Comparison of ENCODE assay signal across 10 mouse cellular contexts in the genomic region with DNA sequence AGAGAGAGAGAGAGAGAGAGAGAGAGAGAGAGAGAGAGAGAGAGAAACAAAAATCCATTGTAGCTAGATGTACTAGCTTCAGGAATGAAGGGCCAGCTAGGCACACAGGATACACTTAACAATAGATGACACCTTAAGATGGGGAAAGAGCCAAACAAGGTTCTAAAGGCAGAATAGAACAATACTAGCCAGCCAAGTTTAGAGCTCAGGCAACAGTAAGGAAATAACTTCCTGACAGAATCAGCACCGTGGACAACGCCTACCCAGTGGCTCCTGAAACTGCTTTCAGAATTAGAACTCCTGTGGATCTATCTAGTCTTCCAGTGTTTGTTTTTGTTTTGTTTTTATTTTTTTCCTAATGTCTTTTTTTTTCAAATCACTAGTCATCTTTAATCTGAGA. TPM values are rescaled to one million over a fixed set of nuclear protein-coding genes. Genes with fewer than 3 reads are reported as not detected.
DNase-seq lines count a peak whose midpoint lies in the region; ATAC-seq and TF ChIP-seq lines count a peak whose summit lies in the region.
"Had no signal": no experiment of that assay in that cellular context is flagged by ENCODE, and none has a peak within 500 bp of the region (broad histone marks: within the 10 kb centered on the region; RNA-seq: fewer than 3 reads in every experiment).

No protein-coding gene starts in this region.

- no peaks in the 10 kb centered on the region for H3K79me2 ChIP-seq in myocyte (ENCODE audit: control insufficient read depth, insufficient read depth)

- no peak overlapping the region for H3K4me3 ChIP-seq in embryonic facial prominence, embryonic 11.5 days (ENCODE audit: low read depth, low read length)
- H3K4me3 ChIP-seq in myocyte = no peak overlapping the region
- H3K4me3 ChIP-seq: embryonic facial prominence, embryonic 15.5 days had no signal

- WGBS in embryonic facial prominence, embryonic 11.5 days = 2% methylated on average over 2 of the region's 2 CpGs

- peak; percentile 5 to 63 for DNase-seq in kidney, postnatal 36 days
- DNase-seq in kidney, adult 11 months = no peak
- peak; percentile 45 for DNase-seq in adipocyte (ENCODE audit: low spot score)
- peak; percentile 77 for DNase-seq in embryonic facial prominence, embryonic 11.5 days (ENCODE audit: low spot score)
- DNase-seq in left cerebral cortex, adult 8-10 months (ENCODE audit: low spot score in 2 of 2) = no peak
- no peak for DNase-seq in urinary bladder, adult 2 months (ENCODE audit: low spot score)
- DNase-seq: lung, adult 2 months; thymus, adult 2 months had no signal

- H3K36me3 ChIP-seq in embryonic facial prominence, embryonic 11.5 days (replicated peaks; ENCODE audit: control insufficient read depth, insufficient read depth, low read depth, low read length) = no peaks in the 10 kb centered on the region
- H3K36me3 ChIP-seq in myocyte (ENCODE audit: control insufficient read depth, insufficient read depth) = no peaks in the 10 kb centered on the region
- H3K36me3 ChIP-seq: embryonic facial prominence, embryonic 15.5 days had no signal

- no peak overlapping the region for H3K4me2 ChIP-seq in embryonic facial prominence, embryonic 11.5 days (ENCODE audit: low read depth, low read length)
- no peak overlapping the region for H3K4me2 ChIP-seq in myocyte (ENCODE audit: low read depth)
- H3K4me2 ChIP-seq: embryonic facial prominence, embryonic 15.5 days had no signal

- peaks cover 2% of the 10 kb centered on the region; the same call in 1 of the 2 replicates for H3K4me1 ChIP-seq in embryonic facial prominence, embryonic 11.5 days (ENCODE audit: control insufficient read depth, insufficient read depth, low read length)

- no peaks in the 10 kb centered on the region for H3K9me3 ChIP-seq in embryonic facial prominence, embryonic 11.5 days (replicated peaks; ENCODE audit: control insufficient read depth, low read length)
- H3K9me3 ChIP-seq: embryonic facial prominence, embryonic 15.5 days had no signal

- TF ChIP-seq POLR2A in myocyte (IDR thresholded peaks at IDR 0.05; ENCODE audit: insufficient read length, low read depth) = no peak

- H3K27ac ChIP-seq in embryonic facial prominence, embryonic 11.5 days (replicated peaks; ENCODE audit: low read depth, low read length) = no peak overlapping the region
- H3K27ac ChIP-seq: embryonic facial prominence, embryonic 15.5 days had no signal

- no peak overlapping the region for H3ac ChIP-seq in myocyte (ENCODE audit: control insufficient read depth, insufficient read length)

- ATAC-seq in embryonic facial prominence, embryonic 11.5 days (replicated peaks; ENCODE audit: insufficient number of reproducible peaks, low FRiP score, low TSS enrichment, low read depth) = no peak

- no peak overlapping the region for H3K9ac ChIP-seq in embryonic facial prominence, embryonic 11.5 days (replicated peaks; ENCODE audit: low read length)
- H3K9ac ChIP-seq: embryonic facial prominence, embryonic 15.5 days had no signal

- peaks cover 51% of the 10 kb centered on the region for H3K27me3 ChIP-seq in embryonic facial prominence, embryonic 11.5 days (ENCODE audit: control insufficient read depth, insufficient read depth, low read length)
- H3K27me3 ChIP-seq in myocyte (ENCODE audit: control insufficient read depth, insufficient read depth, insufficient read length) = peaks cover 36% of the 10 kb centered on the region

TF ChIP-seq in myocyte, 11 proteins besides CTCF, POLR2A, EP300 and RAD21:
- TF ChIP-seq REST (IDR thresholded peaks at IDR 0.05; ENCODE audit: insufficient read depth, insufficient read length) = peak; percentile 78
- no peak for TF ChIP-seq MYOD1 (IDR thresholded peaks at IDR 0.05; ENCODE audit: control insufficient read depth in 1 of 3, insufficient read length in 2 of 3, low read depth in 2 of 3)
TF ChIP-seq in myocyte: peak in this region for 1.

RNA-seq across cellular contexts. Expression of a gene that starts 4.0 kb away (rescaled TPM):
- 2.5 and 2.8 TPM in 2 replicates for polyA plus RNA-seq in embryonic facial prominence, embryonic 11.5 days (2014; fragmentation: Nextera tagmentation; extraction: Ambion mirVana)
- not detected for polyA plus RNA-seq in myocyte (2012; fragmentation: generic; extraction: Trizol)
- 1 to 10 TPM; 2.5 to 7.1 (median 4.8) TPM for total RNA-seq in left cerebral cortex, adult 8-10 months (2022)
- 0.40 and 0.91 TPM in 2 replicates for polyA plus RNA-seq in urinary bladder, adult 2 months (2012; rRNA removed)

RNA-seq across cellular contexts. Expression of a gene that starts 4.0 kb away (rescaled TPM):
- polyA plus RNA-seq in embryonic facial prominence, embryonic 11.5 days (2014; fragmentation: Nextera tagmentation; extraction: Ambion mirVana) = 23.6 and 28.1 TPM in 2 replicates
- not detected for polyA plus RNA-seq in myocyte (2012; fragmentation: generic; extraction: Trizol)
- total RNA-seq in left cerebral cortex, adult 8-10 months (2022) = 10 to 100 TPM in 3 of 4 experiments, 1 to 10 TPM in 1; 9.8 to 13.3 (median 11.2) TPM
- polyA plus RNA-seq in urinary bladder, adult 2 months (2012; rRNA removed) = not detected in 2 replicates
- polyA plus RNA-seq: lung, adult 2 months; thymus, adult 2 months had no signal

Comparison
In these comparisons a context has a peak if more than half of its experiments do, and no peak if none do; other contexts are left out.
1. DNase-seq: peak in kidney, postnatal 36 days (2 of 2), adipocyte (single experiment) and embryonic facial prominence, embryonic 11.5 days (single experiment); none in kidney, adult 11 months (single experiment), left cerebral cortex, adult 8-10 months (0 of 2) and urinary bladder, adult 2 months (single experiment).
2. RNA of a gene that starts 4.0 kb away (polyA plus RNA-seq): 23.6 to 28.1 TPM in embryonic facial prominence, embryonic 11.5 days; not detected in myocyte (single experiment) and not detected in urinary bladder, adult 2 months; every median in the first group is over 10 times any median in the second.